Comparison of ENCODE assay signal across 9 mouse cellular contexts in genomic region chr15:98869342-98870178, GRCm38 (mm10). TPM values are rescaled to one million over a fixed set of nuclear protein-coding genes. Genes with fewer than 3 reads are reported as not detected.
DNase-seq lines count a peak whose midpoint lies in the region; ATAC-seq lines count a peak whose summit lies in the region.
"Had no signal": no experiment of that assay in that cellular context is flagged by ENCODE, and none has a peak within 500 bp of the region (broad histone marks: within the 10 kb centered on the region; RNA-seq: fewer than 3 reads in every experiment).

No protein-coding gene starts in this region.

- DNase-seq in adrenal gland, adult 2 months, result peak; percentile 24
- no peak for DNase-seq in adrenal gland, postnatal 36 days
- peak; percentile 50 for DNase-seq in 3T3-L1 (ENCODE audit: low read depth, low spot score)
- no peak for DNase-seq in limb, embryonic 11.5 days (ENCODE audit: low spot score)
- no peak for DNase-seq in left cerebral cortex, adult 18-20 months (ENCODE audit: low spot score in 2 of 2)
- DNase-seq in layer of hippocampus, postnatal 14 days (ENCODE audit: low spot score in 2 of 2), result no peak

- H3K4me1 ChIP-seq in limb, embryonic 11.5 days (ENCODE audit: control insufficient read depth, insufficient read depth, low read length), result peaks cover 26% of the 10 kb centered on the region
- H3K4me1 ChIP-seq in midbrain, embryonic 13.5 days (replicated peaks), result peaks cover 50% of the 10 kb centered on the region

- peak overlapping the region; percentile 94 for H3K4me3 ChIP-seq in limb, embryonic 11.5 days (ENCODE audit: low read depth, low read length)
- H3K4me3 ChIP-seq in midbrain, embryonic 13.5 days (replicated peaks), result peak overlapping the region; percentile 100

- ATAC-seq in erythroid progenitor cell, adult 5-6 weeks (replicated peaks; ENCODE audit: low FRiP score, poor library complexity, severe bottlenecking), result 0 out of 2 replicates have a peak, but pooled peaks have one; percentile 40
- ATAC-seq in limb, embryonic 11.5 days (ENCODE audit: insufficient number of reproducible peaks, low FRiP score, low TSS enrichment, low read depth), result no peak
- no peak for ATAC-seq in midbrain, embryonic 13.5 days

- peak overlapping the region; percentile 99 for H3K9ac ChIP-seq in limb, embryonic 11.5 days (ENCODE audit: low read length)
- H3K9ac ChIP-seq in midbrain, embryonic 13.5 days (replicated peaks), result peak overlapping the region; percentile 99

- H3K27ac ChIP-seq in limb, embryonic 11.5 days (replicated peaks; ENCODE audit: low read depth, low read length), result no peak overlapping the region
- peak overlapping the region; percentile 11; the same call in 1 of the 2 replicates for H3K27ac ChIP-seq in midbrain, embryonic 13.5 days

- no peaks in the 10 kb centered on the region for H3K9me3 ChIP-seq in limb, embryonic 11.5 days (ENCODE audit: control insufficient read depth, low read length)
- no peaks in the 10 kb centered on the region for H3K9me3 ChIP-seq in midbrain, embryonic 13.5 days

- 14% methylated on average over 8 of the region's 8 CpGs for whole genome bisulfite sequencing in limb, embryonic 11.5 days
- WGBS in midbrain, embryonic 13.5 days, result 9% methylated on average over 8 of the region's 8 CpGs

- peak overlapping the region; percentile 98 for H3K4me2 ChIP-seq in limb, embryonic 11.5 days (ENCODE audit: low read depth, severe bottlenecking)
- H3K4me2 ChIP-seq in midbrain, embryonic 13.5 days (replicated peaks), result peak overlapping the region; percentile 100

- H3K27me3 ChIP-seq in limb, embryonic 11.5 days (ENCODE audit: control insufficient read depth, insufficient read depth, low read length), result no peaks in the 10 kb centered on the region
- no peaks in the 10 kb centered on the region for H3K27me3 ChIP-seq in midbrain, embryonic 13.5 days

- peaks cover 10% of the 10 kb centered on the region for H3K36me3 ChIP-seq in limb, embryonic 11.5 days (ENCODE audit: control insufficient read depth, insufficient read depth, low read length)
- peaks cover 21% of the 10 kb centered on the region for H3K36me3 ChIP-seq in midbrain, embryonic 13.5 days

RNA-seq across cellular contexts. Expression of gene Kmt2d, which starts 1.4 kb away (rescaled TPM):
- 10 to 100 TPM; 36.8 to 58.2 TPM for total RNA-seq in adrenal gland, adult 2 months (2021)
- 21.0 and 22.3 TPM in 2 replicates for polyA plus RNA-seq in adrenal gland, adult 2 months (2012; rRNA removed)
- total RNA-seq in adrenal gland, postnatal 36 days (2021), result 10 to 100 TPM; 52.1 to 79.5 TPM
- total RNA-seq in erythroid progenitor cell, adult 5-6 weeks (2015; ENCODE audit: low replicate concordance), result 29.2 and 52.4 TPM in 2 replicates
- total RNA-seq in erythroid progenitor cell, adult 5-6 weeks (2017; ENCODE audit: low replicate concordance), result 69.3 and 96.1 TPM in 2 replicates
- 17.6 and 21.6 TPM in 2 replicates for polyA plus RNA-seq in limb, embryonic 11.5 days (2014; fragmentation: Nextera tagmentation; extraction: Ambion mirVana)
- polyA plus RNA-seq in midbrain, embryonic 13.5 days (2015; fragmentation: Nextera tagmentation; extraction: Ambion mirVana), result 13.1 and 13.9 TPM in 2 replicates
- total RNA-seq in left cerebral cortex, adult 18-20 months (2021), result 10 to 100 TPM; 74.3 to 77.8 TPM
- total RNA-seq in layer of hippocampus, postnatal 14 days (2021), result 10 to 100 TPM; 71.7 to 83.1 TPM

RNA-seq across cellular contexts. Expression of gene Rhebl1, which starts 24.8 kb away (rescaled TPM):
- total RNA-seq in adrenal gland, adult 2 months (2021), result 1 to 10 TPM in 1 of 2 experiments, under 1 TPM in 1; 0.69 to 3.6 TPM
- 1.3 and 2.0 TPM in 2 replicates for polyA plus RNA-seq in adrenal gland, adult 2 months (2012; rRNA removed)
- 1 to 10 TPM; 2.2 to 2.9 TPM for total RNA-seq in adrenal gland, postnatal 36 days (2021)
- total RNA-seq in erythroid progenitor cell, adult 5-6 weeks (2015; ENCODE audit: low replicate concordance), result 2.2 and 5.9 TPM in 2 replicates
- not detected in 2 replicates for total RNA-seq in erythroid progenitor cell, adult 5-6 weeks (2017; ENCODE audit: low replicate concordance)
- polyA plus RNA-seq in limb, embryonic 11.5 days (2014; fragmentation: Nextera tagmentation; extraction: Ambion mirVana), result 19.8 and 22.2 TPM in 2 replicates
- polyA plus RNA-seq in midbrain, embryonic 13.5 days (2015; fragmentation: Nextera tagmentation; extraction: Ambion mirVana), result 33.0 and 33.9 TPM in 2 replicates
- total RNA-seq in left cerebral cortex, adult 18-20 months (2021), result 10 to 100 TPM in 1 of 2 experiments, 1 to 10 TPM in 1; 8.6 to 12.9 TPM
- total RNA-seq in layer of hippocampus, postnatal 14 days (2021), result 1 to 10 TPM; 8.1 to 9.3 TPM

RNA-seq across cellular contexts. Expression of gene Dhh, which starts 28.8 kb away (rescaled TPM):
- total RNA-seq in adrenal gland, adult 2 months (2021), result 1 to 10 TPM; 2.3 to 3.5 TPM
- polyA plus RNA-seq in adrenal gland, adult 2 months (2012; rRNA removed), result 3.1 and 3.8 TPM in 2 replicates
- 1 to 10 TPM; 2.2 to 3.0 TPM for total RNA-seq in adrenal gland, postnatal 36 days (2021)
- total RNA-seq in erythroid progenitor cell, adult 5-6 weeks (2015; ENCODE audit: low replicate concordance), result not detected in 2 replicates
- not detected in 2 replicates for total RNA-seq in erythroid progenitor cell, adult 5-6 weeks (2017; ENCODE audit: low replicate concordance)
- 0.15 and 0.23 TPM in 2 replicates for polyA plus RNA-seq in limb, embryonic 11.5 days (2014; fragmentation: Nextera tagmentation; extraction: Ambion mirVana)
- polyA plus RNA-seq in midbrain, embryonic 13.5 days (2015; fragmentation: Nextera tagmentation; extraction: Ambion mirVana), result 0.48 and 0.82 TPM in 2 replicates
- total RNA-seq in left cerebral cortex, adult 18-20 months (2021), result under 1 TPM; 0.21 to 0.26 TPM
- under 1 TPM; 0.31 to 0.35 TPM for total RNA-seq in layer of hippocampus, postnatal 14 days (2021)
- total RNA-seq: hematopoietic stem cell, adult 5-6 weeks had no signal

RNA-seq across cellular contexts. Expression of gene Prkag1, which starts 38.2 kb away (rescaled TPM):
- 10 to 100 TPM; 77.1 to 79.8 TPM for total RNA-seq in adrenal gland, adult 2 months (2021)
- polyA plus RNA-seq in adrenal gland, adult 2 months (2012; rRNA removed), result 54.9 and 57.3 TPM in 2 replicates
- total RNA-seq in adrenal gland, postnatal 36 days (2021), result 10 to 100 TPM; 68.3 to 87.0 TPM
- total RNA-seq in erythroid progenitor cell, adult 5-6 weeks (2015; ENCODE audit: low replicate concordance), result 58.0 and 61.2 TPM in 2 replicates
- 73.0 and 87.4 TPM in 2 replicates for total RNA-seq in erythroid progenitor cell, adult 5-6 weeks (2017; ENCODE audit: low replicate concordance)
- 79.3 and 84.6 TPM in 2 replicates for polyA plus RNA-seq in limb, embryonic 11.5 days (2014; fragmentation: Nextera tagmentation; extraction: Ambion mirVana)
- polyA plus RNA-seq in midbrain, embryonic 13.5 days (2015; fragmentation: Nextera tagmentation; extraction: Ambion mirVana), result 83.3 and 89.9 TPM in 2 replicates
- total RNA-seq in left cerebral cortex, adult 18-20 months (2021), result 10 to 100 TPM; 54.6 to 56.2 TPM
- 10 to 100 TPM; 44.5 to 46.2 TPM for total RNA-seq in layer of hippocampus, postnatal 14 days (2021)

RNA-seq across cellular contexts. Expression of gene Lmbr1l, which starts 48.5 kb away (rescaled TPM):
- total RNA-seq in adrenal gland, adult 2 months (2021), result 10 to 100 TPM; 11.5 to 14.2 TPM
- polyA plus RNA-seq in adrenal gland, adult 2 months (2012; rRNA removed), result 36.3 and 58.5 TPM in 2 replicates
- 10 to 100 TPM; 14.0 to 15.5 TPM for total RNA-seq in adrenal gland, postnatal 36 days (2021)
- total RNA-seq in erythroid progenitor cell, adult 5-6 weeks (2015; ENCODE audit: low replicate concordance), result 7.9 and 15.1 TPM in 2 replicates
- total RNA-seq in erythroid progenitor cell, adult 5-6 weeks (2017; ENCODE audit: low replicate concordance), result 9.0 and 12.1 TPM in 2 replicates
- 5.5 and 6.2 TPM in 2 replicates for polyA plus RNA-seq in limb, embryonic 11.5 days (2014; fragmentation: Nextera tagmentation; extraction: Ambion mirVana)
- 40.7 and 50.1 TPM in 2 replicates for polyA plus RNA-seq in midbrain, embryonic 13.5 days (2015; fragmentation: Nextera tagmentation; extraction: Ambion mirVana)
- 10 to 100 TPM; 12.9 to 17.9 TPM for total RNA-seq in left cerebral cortex, adult 18-20 months (2021)
- 10 to 100 TPM; 13.7 to 17.9 TPM for total RNA-seq in layer of hippocampus, postnatal 14 days (2021)

Comparison
In these comparisons a context has a peak if more than half of its experiments do, and no peak if none do; other contexts are left out.
1. DNase-seq: peak in adrenal gland, adult 2 months (single experiment) and 3T3-L1 (single experiment); none in adrenal gland, postnatal 36 days (0 of 2), limb, embryonic 11.5 days (single experiment), left cerebral cortex, adult 18-20 months (0 of 2) and layer of hippocampus, postnatal 14 days (0 of 2).